Mouse (Mus musculus) embryo, embryonic 11.5 days (tissue): Measurements from ENCODE around the gene Nexn.
A peak's percentile ranks its signal among the peaks of the same experiment; 100 is the strongest.
"Not testable (repeated sequence)": the region's sequence is repeated elsewhere in the genome, so short reads cannot be mapped to it uniquely, and the experiment has no call there.

Experiments used
- DNase-seq: peaks from one replicate; pipeline ENCODE4 v3.0.0-alpha.2; 2012; ENCODE audit warnings: low read depth, low spot score

Gene Nexn

DNA sequence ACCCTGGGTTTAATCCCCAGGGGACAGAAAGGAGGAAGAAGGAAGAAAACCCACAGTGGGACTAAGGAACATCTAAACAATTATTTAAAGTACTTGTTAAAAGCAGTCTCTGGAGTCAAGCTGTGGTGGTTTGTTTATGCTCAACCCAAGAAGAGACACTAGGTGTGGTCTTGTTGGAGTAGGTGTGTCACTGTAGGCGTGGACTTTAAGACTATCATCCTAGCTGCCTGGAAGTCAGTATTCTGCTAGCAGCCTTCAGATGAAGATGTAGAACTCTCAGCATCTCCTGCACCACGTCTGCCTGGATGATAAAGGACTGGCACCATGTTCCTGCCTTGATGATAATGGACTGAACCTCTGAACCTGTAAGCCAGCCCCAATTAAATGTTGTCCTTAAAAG lies 68.9 kb downstream of the Nexn start:
- DNase-seq, result not testable (repeated sequence)

- peak; percentile 81 for DNase-seq
Measured at GRCm38 (mm10) chr3:152193635-152194097, 72.5 kb downstream of the Nexn start.

DNA sequence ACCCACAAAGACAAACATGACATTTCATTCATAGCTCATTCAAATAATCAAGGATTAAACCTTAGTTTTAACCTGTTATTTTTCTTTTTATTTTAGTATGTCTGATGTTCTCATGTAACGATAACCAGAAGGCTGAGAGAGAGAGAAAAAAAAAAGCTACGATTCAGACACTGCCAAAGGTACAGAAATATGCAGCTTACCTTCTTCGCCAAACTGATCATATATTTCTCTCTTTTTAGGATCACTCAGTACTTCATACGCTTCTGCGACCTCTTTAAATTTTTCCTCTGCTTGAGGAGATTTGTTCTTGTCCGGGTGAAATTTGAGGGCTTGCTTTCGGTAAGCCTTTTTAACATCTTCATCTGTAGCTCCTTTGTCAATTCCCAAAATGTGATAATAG lies 73.0 kb downstream of the Nexn start:
- DNase-seq, result no peak

- no peak for DNase-seq
Measured at GRCm38 (mm10) chr3:152192238-152192931, 73.8 kb downstream of the Nexn start.

- DNase-seq, result no peak
Measured at GRCm38 (mm10) chr3:152191791-152192237, 74.3 kb downstream of the Nexn start.

- DNase-seq, result no peak
Measured at GRCm38 (mm10) chr3:152190679-152191477, 75.3 kb downstream of the Nexn start.

- DNase-seq, result no peak
Measured at GRCm38 (mm10) chr3:152189306-152189705, 76.8 kb downstream of the Nexn start.
